Mouse (Mus musculus) fat pad, adult 2 months (tissue): ENCODE results near the gene Slc25a20.

ENCODE experiments used
- DNase-seq: peaks from one replicate; pipeline ENCODE4 v3.0.0-alpha.2; 2011; ENCODE audit warnings: low read depth, low spot score; ENCODE audit errors: extremely low read depth

Slc25a20 gene

DNA sequence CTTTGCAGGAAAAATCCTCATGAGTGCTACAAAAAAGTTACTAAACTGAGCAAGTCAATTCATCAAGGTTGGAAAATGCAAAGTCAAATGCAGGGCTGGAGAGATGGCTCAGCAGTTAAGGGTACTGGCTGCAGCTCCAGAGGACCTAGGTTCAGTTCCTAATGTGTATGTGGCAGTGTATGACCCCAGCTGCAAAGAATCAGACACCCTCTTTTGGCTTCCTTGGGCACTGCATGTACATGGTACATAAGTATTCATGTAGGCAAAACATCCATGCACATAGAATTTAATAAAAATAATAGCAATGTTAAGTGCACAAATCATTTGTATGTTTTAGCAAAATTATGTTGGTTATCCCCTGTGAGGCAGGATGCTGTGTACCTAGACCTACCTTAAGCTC is 70.6 kb downstream of the Slc25a20 start:
- DNase-seq, result no peak
